In genomic region chr2:48868199-48868913, GRCm38 (mm10) we compare ENCODE assay signal across 16 mouse cellular contexts.
"Had no signal": no experiment of that assay in that cellular context is flagged by ENCODE, and none has a peak within 500 bp of the region (broad histone marks: within the 10 kb centered on the region; RNA-seq: fewer than 3 reads in every experiment).

No protein-coding gene starts in this region.

- ATAC-seq: liver, postnatal 0 days; midbrain, embryonic 13.5 days; midbrain, embryonic 15.5 days had no signal

- DNase-seq: liver, postnatal 0 days; lung, adult 2 months; lung, postnatal 14 days; right cerebral cortex, postnatal 25 days; right cerebral cortex, postnatal 4 days; spleen, adult 18-20 months; thymus, adult 2 months; thymus, postnatal 25 days; thymus, postnatal 4 days had no signal

- H3K27ac ChIP-seq: liver, embryonic 15.5 days; lung, embryonic 15.5 days; macrophage; midbrain, embryonic 13.5 days; midbrain, embryonic 15.5 days; neural tube, embryonic 12.5 days had no signal

- H3K4me3 ChIP-seq: liver, embryonic 15.5 days; lung, embryonic 15.5 days; megakaryocyte, embryonic 14.5 days; midbrain, embryonic 13.5 days; midbrain, embryonic 15.5 days; neural tube, embryonic 12.5 days had no signal
